Mouse (Mus musculus) CH12.LX (cell line): ENCODE results near the gene Chrm1. TPM values are rescaled to one million over a fixed set of nuclear protein-coding genes. Genes with fewer than 3 reads are reported as not detected.

Experiments
- DNase-seq: peaks from one replicate; pipeline ENCODE4 v3.0.0-alpha.2; 2013; ENCODE audit errors: extremely low read depth
- H3K27ac ChIP-seq: 2 replicates; pipeline ENCODE4 v1.5.1; 2012; ENCODE audit warnings: low read depth, mild to moderate bottlenecking, control low read depth, moderate library complexity; ENCODE audit not compliant: insufficient read depth
- H3K27me3 ChIP-seq: replicated peaks from 2 replicates; pipeline ENCODE3; 2012; ENCODE audit warnings: inconsistent platforms
- H3K36me3 ChIP-seq, 2 experiments: replicated peaks in 1 of 2; 2 replicates each; pipeline versions ENCODE3 to v1.6.1; 2012; ENCODE audit warnings: inconsistent platforms in 1 of 2, low read length in 1 of 2, mild to moderate bottlenecking in 1 of 2, mixed read lengths in 1 of 2, moderate library complexity in 1 of 2; ENCODE audit not compliant: control insufficient read depth in 1 of 2, insufficient read depth in 1 of 2
- H3K4me1 ChIP-seq, 2 experiments: 2 replicates each; pipeline ENCODE4 v1.6.1; 2012; ENCODE audit warnings: inconsistent platforms in 1 of 2, moderate library complexity in 1 of 2; ENCODE audit not compliant: insufficient read depth in 2 of 2, control insufficient read depth in 1 of 2
- H3K4me2 ChIP-seq: 2 replicates; pipeline ENCODE4 v1.6.1; 2012; ENCODE audit warnings: low read depth, mild to moderate bottlenecking, control low read depth; ENCODE audit not compliant: poor library complexity, insufficient read depth, severe bottlenecking
- H3K4me3 ChIP-seq, 3 experiments: fragments of 150-350 bp in 1 of 3; sonication (generic) in 1 of 3; replicated peaks in 1 of 3; 2 replicates each; pipeline versions ENCODE3 to v1.5.1; 2011 to 2012; ENCODE audit warnings: low read depth in 2 of 3, low read length in 2 of 3, mild to moderate bottlenecking in 2 of 3, moderate library complexity in 2 of 3, control low read depth in 1 of 3, improper control_type of control experiment in 1 of 3, inconsistent platforms in 1 of 3, mixed read lengths in 1 of 3; ENCODE audit not compliant: poor library complexity in 1 of 3
- H3K79me2 ChIP-seq: replicated peaks from 2 replicates; pipeline ENCODE4 v1.6.1; 2012; ENCODE audit warnings: mild to moderate bottlenecking, moderate library complexity; ENCODE audit not compliant: control insufficient read depth, poor library complexity, insufficient read depth, severe bottlenecking; ENCODE audit errors: extremely low read depth
- H3K9ac ChIP-seq: 2 replicates; pipeline ENCODE4 v1.6.1; 2012; ENCODE audit warnings: low read depth, mild to moderate bottlenecking, control low read depth, moderate library complexity; ENCODE audit not compliant: insufficient read depth
- H3K9me3 ChIP-seq: replicated peaks from 2 replicates; pipeline ENCODE3; 2012; ENCODE audit warnings: low read length, inconsistent platforms, mixed read lengths
- BHLHE40 ChIP-seq: IDR thresholded peaks from 2 replicates; pipeline ENCODE4 v1.6.1; 2011; ENCODE audit warnings: mild to moderate bottlenecking, low read depth, low read length, improper control_type of control experiment
- CTCF ChIP-seq, 2 experiments: IDR thresholded peaks in 1 of 2; conservative IDR thresholded peaks in 1 of 2; 2 replicates each; pipeline ENCODE4 v1.5.1; 2011 to 2012; ENCODE audit warnings: low read depth in 2 of 2, low read length in 2 of 2, improper control_type of control experiment in 1 of 2, inconsistent platforms in 1 of 2, mild to moderate bottlenecking in 1 of 2, moderate library complexity in 1 of 2
- E2F4 ChIP-seq: IDR thresholded peaks from 2 replicates; pipeline ENCODE4 v1.6.1; 2011; ENCODE audit warnings: low read depth, low read length, improper control_type of control experiment; ENCODE audit not compliant: insufficient replicate concordance
- ELF1 ChIP-seq: IDR thresholded peaks from 2 replicates; pipeline ENCODE4 v1.6.1; 2014; ENCODE audit warnings: low read depth, mild to moderate bottlenecking, inconsistent platforms, low read length, improper control_type of control experiment
- EP300 ChIP-seq: IDR thresholded peaks from 2 replicates; pipeline ENCODE4 v1.6.1; 2011; ENCODE audit warnings: low read length, improper control_type of control experiment
- ETS1 ChIP-seq: conservative IDR thresholded peaks from 2 replicates; pipeline ENCODE4 v1.6.1; 2012; ENCODE audit warnings: low read depth, mild to moderate bottlenecking, inconsistent platforms, low read length, improper control_type of control experiment, moderate library complexity
- GABPA ChIP-seq: IDR thresholded peaks from 2 replicates; pipeline ENCODE4 v1.6.1; 2012; ENCODE audit warnings: low read depth, low read length, improper control_type of control experiment, inconsistent platforms; ENCODE audit not compliant: insufficient replicate concordance
- IRF4 ChIP-seq: IDR thresholded peaks from 2 replicates; pipeline ENCODE4 v1.6.1; 2014; ENCODE audit warnings: low read depth, mild to moderate bottlenecking, inconsistent platforms, low read length, improper control_type of control experiment
- JUN ChIP-seq: IDR thresholded peaks from 2 replicates; pipeline ENCODE4 v1.6.1; 2011; ENCODE audit warnings: low read depth, mild to moderate bottlenecking, low read length, improper control_type of control experiment, moderate library complexity; ENCODE audit not compliant: insufficient read depth
- KAT2A ChIP-seq: IDR thresholded peaks from 2 replicates; pipeline ENCODE4 v1.6.1; 2012; ENCODE audit warnings: low read length, improper control_type of control experiment, inconsistent platforms; ENCODE audit not compliant: insufficient replicate concordance
- MAFK ChIP-seq: IDR thresholded peaks from 2 replicates; pipeline ENCODE4 v1.6.1; 2011; ENCODE audit warnings: low read length, improper control_type of control experiment; ENCODE audit not compliant: insufficient replicate concordance
- MAX ChIP-seq: IDR thresholded peaks from 2 replicates; pipeline ENCODE4 v1.6.1; 2011; ENCODE audit warnings: low read length, improper control_type of control experiment
- MAZ ChIP-seq: IDR thresholded peaks from 2 replicates; pipeline ENCODE4 v1.6.1; 2012; ENCODE audit warnings: low read depth, mild to moderate bottlenecking, inconsistent platforms, low read length, improper control_type of control experiment, moderate library complexity
- MEF2A ChIP-seq: IDR thresholded peaks from 2 replicates; pipeline ENCODE4 v1.6.1; 2014; ENCODE audit warnings: low read depth, mild to moderate bottlenecking, inconsistent platforms, low read length, improper control_type of control experiment, borderline replicate concordance
- MXI1 ChIP-seq: IDR thresholded peaks from 2 replicates; pipeline ENCODE4 v1.6.1; 2011; ENCODE audit warnings: mild to moderate bottlenecking, low read depth, low read length, improper control_type of control experiment
- NELFE ChIP-seq: IDR thresholded peaks from 2 replicates; pipeline ENCODE4 v1.6.1; 2011; ENCODE audit warnings: low read depth, low read length, improper control_type of control experiment
- NRF1 ChIP-seq: IDR thresholded peaks from 2 replicates; pipeline ENCODE4 v1.6.1; 2014; ENCODE audit warnings: low read depth, mild to moderate bottlenecking, inconsistent platforms, low read length, improper control_type of control experiment, moderate library complexity
- POLR2A ChIP-seq: IDR thresholded peaks from 2 replicates; pipeline ENCODE4 v1.6.1; 2011; ENCODE audit warnings: low read depth, mild to moderate bottlenecking, improper control_type of control experiment, low read length
- POLR2AphosphoS2 ChIP-seq: IDR thresholded peaks from 2 replicates; pipeline ENCODE4 v1.6.1; 2011; ENCODE audit warnings: low read depth, low read length, improper control_type of control experiment
- RCOR1 ChIP-seq: conservative IDR thresholded peaks from 2 replicates; pipeline ENCODE4 v1.6.1; 2012; ENCODE audit warnings: low read depth, mild to moderate bottlenecking, inconsistent platforms, low read length, improper control_type of control experiment
- SIN3A ChIP-seq: IDR thresholded peaks from 2 replicates; pipeline ENCODE4 v1.6.1; 2012; ENCODE audit warnings: low read length, improper control_type of control experiment, inconsistent platforms
- TBP ChIP-seq: conservative IDR thresholded peaks from 2 replicates; pipeline ENCODE4 v1.6.1; 2011; ENCODE audit warnings: low read depth, low read length, improper control_type of control experiment
- TCF12 ChIP-seq: IDR thresholded peaks from 2 replicates; pipeline ENCODE4 v1.6.1; 2014; ENCODE audit warnings: low read depth, mild to moderate bottlenecking, inconsistent platforms, low read length, improper control_type of control experiment
- UBTF ChIP-seq: IDR thresholded peaks from 2 replicates; pipeline ENCODE4 v1.6.1; 2012; ENCODE audit warnings: low read depth, mild to moderate bottlenecking, inconsistent platforms, low read length, improper control_type of control experiment, moderate library complexity
- USF1 ChIP-seq: IDR thresholded peaks from 2 replicates; pipeline ENCODE4 v1.6.1; 2014; ENCODE audit warnings: low read depth, mild to moderate bottlenecking, inconsistent platforms, low read length, improper control_type of control experiment
- USF2 ChIP-seq: conservative IDR thresholded peaks from 2 replicates; pipeline ENCODE4 v1.6.1; 2011; ENCODE audit warnings: low read depth, low read length, improper control_type of control experiment
- ZC3H11A ChIP-seq: IDR thresholded peaks from 2 replicates; pipeline ENCODE4 v1.6.1; 2012; ENCODE audit warnings: low read depth, mild to moderate bottlenecking, inconsistent platforms, low read length, improper control_type of control experiment
- ZKSCAN1 ChIP-seq: IDR thresholded peaks from 2 replicates; pipeline ENCODE4 v1.6.1; 2012; ENCODE audit warnings: low read depth, inconsistent platforms, low read length, improper control_type of control experiment, borderline replicate concordance
- dilution Hi-C: fragments of 300-500 bp; cut with MboI; formaldehyde crosslinking; loops from 2 replicates; pipeline ENCODE4 v1.14.3; 2020; ENCODE audit warnings: low sequenced_read_pairs; ENCODE audit not compliant: extremely low pct_unique_long_range_greater_than_20kb, extremely low pct_ligation_motif_present
- in situ Hi-C: fragments of 300-500 bp; cut with MboI; formaldehyde crosslinking; loops from 3 replicates; pipeline ENCODE4 v1.14.3; 2019; ENCODE audit warnings: low sequenced_read_pairs, low pct_ligation_motif_present, low pct_unique_long_range_greater_than_20kb, mixed read lengths
- polyA plus RNA-seq: library from polyadenylated mRNA; unstranded; fragments of >175 nt; gene quantifications from 2 replicates; pipeline ENCODE4 v1.2.1, GENCODE M21; 2012; ENCODE audit warnings: low read depth; ENCODE audit not compliant: insufficient read length
- total RNA-seq, 2 experiments: library from RNA; depleted of rRNA; stranded (reverse); fragments of 300-350 nt in 1 of 2; fragments of >200 nt in 1 of 2; gene quantifications; 2 replicates each; pipeline ENCODE4 v1.2.3; 2012 to 2014

Gene Chrm1
- total and polyA plus RNA-seq, 3 experiments = not detected

- dilution Hi-C loops = no loop called here
- H3K79me2 ChIP-seq = peaks cover 33% of the 10 kb centered on the region
- H3K9me3 ChIP-seq = no peaks in the 10 kb centered on the region
- H3K4me2 ChIP-seq = peak overlapping the region; percentile 86
- peak overlapping the region; percentile 73 to 99 (median 89) for H3K4me3 ChIP-seq
- no peaks in the 10 kb centered on the region for H3K27me3 ChIP-seq
- peak overlapping the region; percentile 96 for H3K27ac ChIP-seq
- no peak for DNase-seq
- in situ Hi-C loops = no loop called here
- TF ChIP-seq JUN (no peak), RCOR1 (no peak; the same call in 1 of the 2 replicates), CTCF (conservative IDR thresholded peaks at IDR 0.05 in 1 of 2, IDR thresholded peaks at IDR 0.05 in 1 of 2; ENCODE audit: low read depth in 2 of 2, low read length in 2 of 2) (no peak), NRF1 (0 out of 2 replicates have a peak, but pooled peaks have one; percentile 24), NELFE (no peak)
- TF ChIP-seq, all 38 proteins: peak for 1
- Histone ChIP-seq H3K4me1 (peaks cover 0 to 47% of the 10 kb centered on the region in 2 experiments; a peak in 2 of 4 replicates), H3K9ac (peak overlapping the region; percentile 96), H3K36me3 (peaks cover 47 to 61% of the 10 kb centered on the region in 2 experiments)
Observed at GRCm38 (mm10) chr19:8711506-8711905, 47.9 kb downstream of the Chrm1 start.

GRCm38 (mm10) chr19:8711949-8712869 is 48.6 kb downstream of the Chrm1 start:
- peaks cover 33% of the 10 kb centered on the region for H3K79me2 ChIP-seq
- H3K36me3 ChIP-seq = peaks cover 43 to 55% of the 10 kb centered on the region in 2 experiments
- H3K4me3 ChIP-seq = peak overlapping the region; percentile 73 to 99 (median 89)
- in situ Hi-C loops (no loop called here), dilution Hi-C loops (no loop called here)
- no peaks in the 10 kb centered on the region for H3K27me3 ChIP-seq
- H3K4me1 ChIP-seq = peaks cover 0 to 52% of the 10 kb centered on the region in 2 experiments; a peak in 2 of 4 replicates
- H3K9ac ChIP-seq = peak overlapping the region; percentile 96
- no peaks in the 10 kb centered on the region for H3K9me3 ChIP-seq
- peak overlapping the region; percentile 96 for H3K27ac ChIP-seq
- DNase-seq = peak; percentile 80
- peak overlapping the region; percentile 86 for H3K4me2 ChIP-seq
- peak; percentile 35; the same call in 1 of the 2 replicates for TF ChIP-seq NELFE
- TF ChIP-seq MAX = no peak; the same call in 1 of the 2 replicates
- TF ChIP-seq KAT2A = 0 out of 2 replicates have a peak, but pooled peaks have one; percentile 14
- no peak for TF ChIP-seq ZC3H11A
- TF ChIP-seq USF2 = no peak
- no peak for TF ChIP-seq CTCF (conservative IDR thresholded peaks at IDR 0.05 in 1 of 2, IDR thresholded peaks at IDR 0.05 in 1 of 2; ENCODE audit: low read depth in 2 of 2, low read length in 2 of 2)
- TF ChIP-seq POLR2AphosphoS2 = peak; percentile 85
- peak; percentile 77 for TF ChIP-seq ETS1
- TF ChIP-seq MAZ = no peak
- TF ChIP-seq NRF1 = no peak
- TF ChIP-seq ZKSCAN1 = no peak
- peak; percentile 71; the same call in 1 of the 2 replicates for TF ChIP-seq MXI1
- TF ChIP-seq IRF4 = peak; percentile 80
- no peak for TF ChIP-seq E2F4
- TF ChIP-seq JUN = no peak
- no peak for TF ChIP-seq UBTF
- peak; percentile 47; the same call in 1 of the 2 replicates for TF ChIP-seq MEF2A
- TF ChIP-seq BHLHE40 = peak; percentile 50
- TF ChIP-seq MAFK = peak; percentile 36; the same call in 1 of the 2 replicates
- peak; percentile 51; the same call in 1 of the 2 replicates for TF ChIP-seq POLR2A
- no peak for TF ChIP-seq GABPA
- peak; percentile 97 for TF ChIP-seq SIN3A
- TF ChIP-seq ELF1 = peak; percentile 48
- TF ChIP-seq TCF12 = peak; percentile 58; the same call in 1 of the 2 replicates
- TF ChIP-seq USF1 = no peak
- TF ChIP-seq EP300 = peak; percentile 86
- peak; percentile 65 for TF ChIP-seq TBP
